Mouse (Mus musculus): ENCODE measurements around the gene Ednra. TPM values are rescaled to one million over a fixed set of nuclear protein-coding genes. Genes with fewer than 3 reads are reported as not detected.

Gene Ednra
- polyA plus RNA-seq, 1 experiment from 2014 or later, result 20.0 TPM

DNA sequence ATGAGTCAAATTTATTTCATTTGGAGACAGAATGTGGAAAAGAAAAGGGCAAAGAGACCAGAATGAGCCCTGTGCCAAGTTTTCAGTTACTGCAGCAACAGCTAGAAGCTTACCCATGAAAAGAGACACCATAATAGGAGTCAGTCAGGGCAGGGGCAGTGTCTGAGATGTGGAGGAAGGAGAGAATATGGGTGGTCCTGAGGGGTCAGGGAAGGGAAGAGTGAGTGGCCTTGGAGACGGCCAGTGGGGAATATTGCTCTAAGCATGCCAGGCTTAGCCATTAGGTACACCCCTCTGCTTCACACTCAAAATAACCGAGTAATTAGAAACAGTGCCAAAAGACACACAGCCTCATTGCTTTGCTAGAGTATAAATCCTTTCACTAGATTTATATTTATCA, 9.5 kb upstream of the Ednra start:
- H3K36me3 ChIP-seq (ENCODE audit: control insufficient read depth, insufficient read depth, low read length), result no peaks in the 10 kb centered on the region
- no peak overlapping the region for H3K9ac ChIP-seq (ENCODE audit: low read length)
- DNase-seq (ENCODE audit: low spot score), result no peak
- WGBS, result 62% methylated on average over 2 of the region's 2 CpGs
- no peaks in the 10 kb centered on the region for H3K9me3 ChIP-seq (ENCODE audit: control insufficient read depth, low read length)
- H3K27ac ChIP-seq (ENCODE audit: low read depth, low read length), result no peak overlapping the region
- no peak for ATAC-seq (ENCODE audit: insufficient read depth, low FRiP score, low TSS enrichment)
- H3K4me2 ChIP-seq (ENCODE audit: low read depth), result no peak overlapping the region
- H3K27me3 ChIP-seq (ENCODE audit: control insufficient read depth, insufficient read depth, low read length), result no peaks in the 10 kb centered on the region
- no peak overlapping the region for H3K4me3 ChIP-seq (ENCODE audit: low read depth, low read length)
- H3K4me1 ChIP-seq (ENCODE audit: control insufficient read depth, insufficient read depth, low read length), result no peaks in the 10 kb centered on the region

DNA sequence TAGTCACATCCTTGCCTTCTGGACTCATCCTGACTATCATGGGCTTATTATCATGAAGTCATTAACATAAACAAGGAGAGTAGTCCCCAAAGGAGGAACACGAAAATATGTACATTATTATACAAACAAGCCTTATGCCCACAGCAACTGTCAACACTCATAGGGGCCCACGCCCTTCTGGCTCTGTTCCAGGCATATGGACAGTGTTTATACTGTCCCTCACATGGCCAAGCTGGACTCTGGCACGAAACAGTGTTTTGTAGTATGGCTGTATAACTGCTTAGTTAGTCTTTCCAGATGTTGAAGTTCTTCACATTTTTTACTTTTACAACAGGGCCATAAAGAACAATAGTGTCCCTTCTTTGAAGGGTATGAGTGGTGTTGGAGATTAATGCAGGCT, 8.7 kb upstream of the Ednra start:
- Histone ChIP-seq H3K4me2 (ENCODE audit: low read depth) (no peak overlapping the region), H3K27ac (ENCODE audit: low read depth, low read length) (no peak overlapping the region), H3K36me3 (ENCODE audit: control insufficient read depth, insufficient read depth, low read length) (no peaks in the 10 kb centered on the region), H3K4me3 (ENCODE audit: low read depth, low read length) (no peak overlapping the region), H3K27me3 (ENCODE audit: control insufficient read depth, insufficient read depth, low read length) (no peaks in the 10 kb centered on the region), H3K4me1 (ENCODE audit: control insufficient read depth, insufficient read depth, low read length) (no peaks in the 10 kb centered on the region), H3K9ac (ENCODE audit: low read length) (no peak overlapping the region), H3K9me3 (ENCODE audit: control insufficient read depth, low read length) (no peaks in the 10 kb centered on the region)
- 84% methylated on average over 3 of the region's 3 CpGs for WGBS
- DNase-seq (ENCODE audit: low spot score) (no peak), ATAC-seq (ENCODE audit: insufficient read depth, low FRiP score, low TSS enrichment) (no peak)

DNA sequence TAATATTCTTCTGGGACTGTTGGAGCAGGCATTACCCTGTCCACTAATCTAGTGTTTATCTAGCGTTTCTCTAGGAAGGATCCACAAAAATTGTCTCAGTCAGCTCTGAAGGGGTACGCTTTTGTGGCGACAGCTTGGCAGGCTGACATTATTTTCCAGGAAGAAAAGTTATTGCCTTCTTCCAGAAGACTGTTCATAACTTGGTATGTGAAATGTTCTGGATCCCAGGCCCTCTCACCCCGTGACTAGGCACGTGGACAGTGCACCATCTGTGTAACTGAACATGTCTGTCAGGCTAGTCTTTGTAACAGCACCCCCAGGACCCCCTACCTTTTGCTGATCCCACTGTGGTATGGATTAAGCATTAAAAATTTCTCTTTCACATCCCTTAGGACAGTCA, 1.1 kb upstream of the Ednra start:
- no peak overlapping the region for H3K27ac ChIP-seq (ENCODE audit: low read depth, low read length)
- H3K9me3 ChIP-seq (ENCODE audit: control insufficient read depth, low read length), result no peaks in the 10 kb centered on the region
- H3K4me2 ChIP-seq (ENCODE audit: low read depth), result no peak overlapping the region
- WGBS, result 60% methylated on average over 5 of the region's 5 CpGs
- H3K4me1 ChIP-seq (ENCODE audit: control insufficient read depth, insufficient read depth, low read length), result peaks cover 3% of the 10 kb centered on the region; the same call in 1 of the 2 replicates
- no peak overlapping the region for H3K4me3 ChIP-seq (ENCODE audit: low read depth, low read length)
- H3K9ac ChIP-seq (ENCODE audit: low read length), result no peak overlapping the region
- ATAC-seq (ENCODE audit: insufficient read depth, low FRiP score, low TSS enrichment) (no peak), DNase-seq (ENCODE audit: low spot score) (no peak)
- H3K27me3 ChIP-seq (ENCODE audit: control insufficient read depth, insufficient read depth, low read length), result no peaks in the 10 kb centered on the region
- no peaks in the 10 kb centered on the region for H3K36me3 ChIP-seq (ENCODE audit: control insufficient read depth, insufficient read depth, low read length)

DNA sequence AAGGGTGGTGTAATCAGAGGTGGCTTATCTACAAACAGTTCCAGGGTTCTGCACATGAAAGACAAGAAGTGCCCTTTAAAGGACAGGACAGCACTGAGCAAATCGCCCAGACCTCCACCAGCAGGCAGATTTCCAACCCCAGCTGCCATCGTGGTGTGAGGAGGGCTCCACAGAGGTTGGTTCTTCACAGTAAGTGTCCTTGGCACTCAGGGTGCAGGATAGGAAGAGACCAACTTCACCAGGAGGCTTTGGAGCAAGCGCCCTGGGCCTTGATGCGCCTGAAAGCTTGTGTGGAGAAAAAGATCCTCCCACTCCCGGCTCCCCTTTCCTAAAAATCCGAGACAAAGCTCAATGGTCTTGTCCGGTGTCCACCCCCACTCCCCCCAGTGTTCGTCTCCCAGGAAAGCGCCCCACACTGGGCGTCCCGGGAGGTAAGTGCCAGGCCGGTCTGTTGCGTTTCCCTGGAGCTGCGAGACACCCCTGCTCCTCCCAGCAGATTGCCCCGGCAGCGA, 674 bp downstream of the Ednra start:
- Histone ChIP-seq H3K4me3 (ENCODE audit: low read depth, low read length) (peak overlapping the region; percentile 56), H3K4me2 (ENCODE audit: low read depth) (peak overlapping the region; percentile 79), H3K27me3 (ENCODE audit: control insufficient read depth, insufficient read depth, low read length) (no peaks in the 10 kb centered on the region), H3K9me3 (ENCODE audit: control insufficient read depth, low read length) (no peaks in the 10 kb centered on the region), H3K4me1 (ENCODE audit: control insufficient read depth, insufficient read depth, low read length) (peaks cover 3% of the 10 kb centered on the region; the same call in 1 of the 2 replicates), H3K36me3 (ENCODE audit: control insufficient read depth, insufficient read depth, low read length) (no peaks in the 10 kb centered on the region), H3K27ac (ENCODE audit: low read depth, low read length) (peak overlapping the region; percentile 75), H3K9ac (ENCODE audit: low read length) (peak overlapping the region; percentile 74)
- ATAC-seq (ENCODE audit: insufficient read depth, low FRiP score, low TSS enrichment), result no peak
- WGBS, result under 1% methylated on average over 16 of the region's 16 CpGs
- DNase-seq (ENCODE audit: low spot score), result no peak

DNA sequence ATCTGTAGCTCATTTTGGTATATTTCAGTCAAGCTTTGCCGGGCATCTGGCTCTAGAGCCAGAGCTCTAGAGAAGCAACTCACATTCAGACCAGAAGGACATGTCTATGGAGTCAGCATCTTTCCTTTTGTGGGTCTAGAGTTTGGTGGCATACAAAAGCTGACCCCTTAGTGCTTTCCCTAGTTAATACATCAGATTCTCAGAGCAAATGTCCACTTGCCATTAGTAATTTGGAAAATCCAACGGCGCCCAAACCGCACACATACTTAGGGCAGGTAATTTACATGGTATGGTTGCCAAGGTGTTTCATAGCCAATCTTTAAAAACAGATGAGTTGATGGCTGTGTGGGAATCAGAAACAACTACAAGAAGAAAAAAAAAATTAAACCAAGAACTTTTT, 1.2 kb downstream of the Ednra start:
- DNase-seq (ENCODE audit: low spot score) (no peak), ATAC-seq (ENCODE audit: insufficient read depth, low FRiP score, low TSS enrichment) (no peak)
- Histone ChIP-seq H3K27me3 (ENCODE audit: control insufficient read depth, insufficient read depth, low read length) (no peaks in the 10 kb centered on the region), H3K4me1 (ENCODE audit: control insufficient read depth, insufficient read depth, low read length) (peaks cover 3% of the 10 kb centered on the region; the same call in 1 of the 2 replicates), H3K4me2 (ENCODE audit: low read depth) (peak overlapping the region; percentile 79), H3K36me3 (ENCODE audit: control insufficient read depth, insufficient read depth, low read length) (no peaks in the 10 kb centered on the region), H3K27ac (ENCODE audit: low read depth, low read length) (no peak overlapping the region), H3K9ac (ENCODE audit: low read length) (no peak overlapping the region), H3K4me3 (ENCODE audit: low read depth, low read length) (peak overlapping the region; percentile 56), H3K9me3 (ENCODE audit: control insufficient read depth, low read length) (no peaks in the 10 kb centered on the region)
- 85% methylated on average over 4 of the region's 4 CpGs for WGBS

DNA sequence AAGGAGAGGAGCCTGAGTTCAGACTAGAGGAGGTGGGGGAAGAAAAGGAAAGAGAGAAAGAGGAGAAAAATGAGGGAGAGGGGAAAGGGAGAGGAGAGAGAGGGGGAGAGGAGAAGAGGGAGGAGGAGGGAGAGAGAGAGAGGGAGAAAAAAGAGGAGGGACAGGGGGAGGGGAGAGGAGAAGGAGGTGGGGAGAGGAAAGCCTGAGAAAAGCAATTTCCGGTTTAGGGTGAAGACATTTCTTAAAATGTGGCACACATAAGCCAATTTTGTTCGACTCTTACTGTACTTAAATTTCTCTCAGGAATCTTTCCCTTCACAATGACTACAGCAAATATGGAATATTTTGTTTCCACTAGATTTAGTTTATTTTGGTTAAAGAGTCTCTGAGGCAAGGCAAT, 5.3 kb downstream of the Ednra start:
- Histone ChIP-seq H3K9ac (ENCODE audit: low read length) (no peak overlapping the region), H3K36me3 (ENCODE audit: control insufficient read depth, insufficient read depth, low read length) (no peaks in the 10 kb centered on the region), H3K27me3 (ENCODE audit: control insufficient read depth, insufficient read depth, low read length) (no peaks in the 10 kb centered on the region), H3K4me2 (ENCODE audit: low read depth) (no peak overlapping the region), H3K27ac (ENCODE audit: low read depth, low read length) (no peak overlapping the region), H3K4me3 (ENCODE audit: low read depth, low read length) (no peak overlapping the region), H3K4me1 (ENCODE audit: control insufficient read depth, insufficient read depth, low read length) (peaks cover 5% of the 10 kb centered on the region; the same call in 1 of the 2 replicates), H3K9me3 (ENCODE audit: control insufficient read depth, low read length) (no peaks in the 10 kb centered on the region)
- WGBS, result 82% methylated on average over 2 of the region's 2 CpGs
- ATAC-seq (ENCODE audit: insufficient read depth, low FRiP score, low TSS enrichment) (no peak), DNase-seq (ENCODE audit: low spot score) (no peak)

DNA sequence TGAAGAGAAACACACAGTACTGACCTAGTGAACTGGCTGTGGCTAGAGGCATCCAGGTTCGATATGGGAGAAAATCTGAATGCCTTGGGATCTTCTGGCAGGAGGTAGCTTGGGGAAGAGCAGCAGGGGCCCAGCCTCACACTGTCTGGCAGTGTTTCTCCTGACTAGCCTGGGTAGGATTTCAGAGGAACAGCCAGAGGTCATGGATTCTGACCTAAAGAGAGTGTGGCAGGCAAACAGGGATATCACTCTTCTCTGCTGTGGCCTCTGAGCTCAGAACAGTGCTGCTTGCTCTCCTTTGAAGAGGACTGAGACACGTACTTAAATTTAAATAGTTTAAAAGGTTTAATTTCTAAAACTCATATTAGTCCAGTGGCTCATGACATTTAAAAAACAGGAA, 7.2 kb downstream of the Ednra start:
- no peak overlapping the region for H3K4me2 ChIP-seq (ENCODE audit: low read depth)
- H3K36me3 ChIP-seq (ENCODE audit: control insufficient read depth, insufficient read depth, low read length), result no peaks in the 10 kb centered on the region
- WGBS, result 39% methylated on average over 2 of the region's 2 CpGs

DNA sequence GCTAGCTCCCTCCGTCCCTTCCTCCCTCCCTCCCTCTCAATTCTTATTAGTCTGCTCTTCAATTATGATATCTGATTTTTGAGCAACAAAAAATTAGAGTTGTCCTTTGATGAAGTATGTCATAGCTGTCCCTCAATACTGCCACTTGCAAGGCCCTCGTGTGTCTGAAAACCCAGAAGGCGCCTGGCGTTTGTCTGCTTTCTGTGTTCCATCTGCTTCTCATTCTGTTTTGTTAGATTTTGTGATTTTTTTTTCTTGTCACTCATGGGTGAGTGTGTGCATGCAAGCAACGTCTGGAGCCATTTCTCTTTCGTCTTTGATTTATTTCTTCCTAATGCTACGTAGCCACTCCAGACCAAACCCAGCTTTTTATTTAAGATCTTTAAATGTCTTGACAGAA, 9.8 kb downstream of the Ednra start:
- 66% methylated on average over 7 of the region's 7 CpGs for WGBS
- no peak for ATAC-seq (ENCODE audit: insufficient read depth, low FRiP score, low TSS enrichment)
- H3K27me3 ChIP-seq (ENCODE audit: control insufficient read depth, insufficient read depth, low read length), result no peaks in the 10 kb centered on the region
- no peaks in the 10 kb centered on the region for H3K36me3 ChIP-seq (ENCODE audit: control insufficient read depth, insufficient read depth, low read length)
- DNase-seq (ENCODE audit: low spot score), result no peak
- no peak overlapping the region for H3K27ac ChIP-seq (ENCODE audit: low read depth, low read length)
- H3K9ac ChIP-seq (ENCODE audit: low read length), result no peak overlapping the region
- H3K4me3 ChIP-seq (ENCODE audit: low read depth, low read length), result no peak overlapping the region
- no peaks in the 10 kb centered on the region for H3K9me3 ChIP-seq (ENCODE audit: control insufficient read depth, low read length)
- 0 out of 2 replicates have a peak, but pooled peaks cover 6% of the 10 kb centered on the region for H3K4me1 ChIP-seq (ENCODE audit: control insufficient read depth, insufficient read depth, low read length)
- no peak overlapping the region for H3K4me2 ChIP-seq (ENCODE audit: low read depth)

More for the DNA sequence above, 7.2 kb downstream of the Ednra start:
- 0 out of 2 replicates have a peak, but pooled peaks cover 6% of the 10 kb centered on the region for H3K4me1 ChIP-seq (ENCODE audit: control insufficient read depth, insufficient read depth, low read length)
- no peak overlapping the region for H3K4me3 ChIP-seq (ENCODE audit: low read depth, low read length)
- no peak overlapping the region for H3K9ac ChIP-seq (ENCODE audit: low read length)
- ATAC-seq (ENCODE audit: insufficient read depth, low FRiP score, low TSS enrichment) (no peak), DNase-seq (ENCODE audit: low spot score) (no peak)
- H3K27me3 ChIP-seq (ENCODE audit: control insufficient read depth, insufficient read depth, low read length), result no peaks in the 10 kb centered on the region
- H3K27ac ChIP-seq (ENCODE audit: low read depth, low read length), result no peak overlapping the region
- H3K9me3 ChIP-seq (ENCODE audit: control insufficient read depth, low read length), result no peaks in the 10 kb centered on the region

DNA sequence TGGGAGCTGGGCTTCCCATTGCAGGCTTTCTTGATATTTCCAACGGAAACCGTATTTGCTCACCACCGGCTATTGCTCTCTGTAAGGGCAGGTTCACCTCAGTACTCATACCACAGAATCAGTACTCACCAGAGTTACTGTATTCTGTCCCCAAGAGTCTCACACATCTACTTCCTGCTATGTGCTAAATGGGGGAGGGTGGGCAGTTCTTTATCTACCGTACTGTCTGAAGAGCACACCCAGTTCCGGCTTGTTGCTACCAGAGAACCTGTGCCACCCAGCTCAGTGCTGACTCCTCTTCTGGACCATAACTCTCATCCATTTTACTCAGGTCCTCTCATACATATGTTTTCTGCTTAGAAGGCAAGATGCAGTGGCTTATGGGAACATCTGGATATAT, 10.6 kb downstream of the Ednra start:
- WGBS, result 79% methylated on average over 5 of the region's 5 CpGs
- H3K27me3 ChIP-seq (ENCODE audit: control insufficient read depth, insufficient read depth, low read length), result no peaks in the 10 kb centered on the region

More for the DNA sequence above, 10.6 kb downstream of the Ednra start:
- no peak for ATAC-seq (ENCODE audit: insufficient read depth, low FRiP score, low TSS enrichment)
- no peaks in the 10 kb centered on the region for H3K9me3 ChIP-seq (ENCODE audit: control insufficient read depth, low read length)
- H3K27ac ChIP-seq (ENCODE audit: low read depth, low read length), result no peak overlapping the region
- H3K36me3 ChIP-seq (ENCODE audit: control insufficient read depth, insufficient read depth, low read length), result no peaks in the 10 kb centered on the region
- H3K9ac ChIP-seq (ENCODE audit: low read length), result no peak overlapping the region
- 0 out of 2 replicates have a peak, but pooled peaks cover 6% of the 10 kb centered on the region for H3K4me1 ChIP-seq (ENCODE audit: control insufficient read depth, insufficient read depth, low read length)
- DNase-seq (ENCODE audit: low spot score), result no peak
- no peak overlapping the region for H3K4me3 ChIP-seq (ENCODE audit: low read depth, low read length)
- no peak overlapping the region for H3K4me2 ChIP-seq (ENCODE audit: low read depth)
